Mouse (Mus musculus) heart, adult 8-10 months (tissue): ENCODE measurements at regions not wholly inside any gene's neighbourhood (a gene's known extent, or its start where the extent isn't known, plus 50 kb on each side); places are given as distances from the start of the nearest gene placed in this dataset.
"Not testable (repeated sequence)": the region's sequence is repeated elsewhere in the genome, so short reads cannot be mapped to it uniquely, and the experiment has no call there.

Experiments
- DNase-seq: peaks from one replicate; pipeline ENCODE4 v3.0.0; 2022; ENCODE audit warnings: low spot score

DNA sequence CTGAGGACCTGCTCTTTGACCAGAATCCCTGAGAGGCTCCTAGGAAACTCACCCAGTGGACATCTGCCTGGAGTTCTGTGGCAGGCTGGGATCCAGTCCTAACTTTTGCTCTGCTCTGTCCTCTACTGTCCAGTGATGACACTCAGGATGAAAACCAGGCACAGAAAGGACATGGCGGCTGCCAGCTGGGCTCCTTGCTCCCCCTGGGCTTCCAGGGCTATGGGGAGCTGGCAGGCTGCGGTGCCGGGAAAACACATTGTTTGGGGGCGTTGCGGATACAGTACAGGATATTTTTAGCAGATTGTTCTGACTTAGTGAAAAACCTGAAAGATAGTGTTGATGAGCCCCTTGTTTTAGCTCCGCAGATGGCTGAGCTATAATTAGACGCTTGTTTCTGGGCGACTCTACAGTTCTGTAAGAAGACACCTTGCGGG is 94.2 kb upstream of the Klf13 start:
- DNase-seq, result no peak

DNA sequence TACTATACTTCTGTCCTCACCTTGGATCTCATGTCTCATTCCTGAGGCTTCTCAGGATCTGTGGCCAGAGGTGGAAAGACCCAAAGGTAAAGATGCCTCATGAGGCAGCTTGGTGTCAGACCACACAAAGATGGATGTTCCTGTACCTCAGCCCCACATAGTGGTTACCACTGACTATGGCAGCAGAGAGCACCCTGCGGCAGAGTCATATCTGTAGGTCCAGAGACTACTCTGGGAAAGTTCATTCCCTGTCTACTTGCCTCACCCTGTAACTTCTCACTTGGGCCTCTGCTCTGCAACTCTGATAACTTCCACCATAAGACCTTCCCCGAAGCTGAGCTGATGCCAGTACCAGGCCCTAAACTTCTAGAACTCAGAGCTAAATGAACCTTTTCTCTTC is 91.9 kb upstream of the Klf13 start:
- no peak for DNase-seq

DNA sequence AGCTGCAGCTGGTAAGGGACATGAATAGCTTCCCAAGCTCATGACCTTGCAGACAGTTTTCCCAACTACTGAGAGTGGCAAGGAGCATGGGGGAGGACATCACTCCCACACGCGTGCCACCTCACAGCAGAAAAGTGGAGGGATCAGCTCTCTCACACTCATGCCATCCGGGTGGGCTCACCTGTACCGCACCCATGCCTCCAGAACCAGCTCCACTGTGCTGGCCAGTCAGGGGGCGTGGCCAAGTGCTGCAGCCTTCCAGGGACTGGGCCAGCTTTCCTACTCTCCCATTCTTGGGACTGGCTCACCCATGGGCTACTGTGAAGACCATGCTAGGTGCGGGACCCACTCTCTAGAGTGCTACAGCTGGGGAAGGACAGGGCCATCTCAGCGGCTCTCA is 88.4 kb upstream of the Klf13 start:
- DNase-seq, result no peak

DNA sequence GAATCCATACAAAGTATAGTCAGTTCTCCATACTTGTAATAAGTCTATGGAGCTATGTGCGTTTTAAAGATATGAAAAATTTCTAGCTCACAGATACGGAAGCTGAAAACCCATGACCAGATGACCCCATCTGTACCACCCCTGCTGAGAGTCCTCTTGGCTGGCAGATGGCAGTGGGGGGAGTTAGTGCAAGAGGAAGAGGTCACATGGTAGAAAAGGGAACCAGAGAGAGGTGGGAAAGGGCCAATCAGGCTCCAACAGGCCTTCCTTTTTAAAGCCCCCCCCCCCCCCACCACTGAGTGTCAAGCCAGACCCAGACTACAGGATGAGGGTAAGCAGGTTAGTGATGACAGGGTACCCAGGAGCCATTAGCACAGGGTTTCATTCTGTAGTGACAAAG is 86.4 kb upstream of the Klf13 start:
- DNase-seq, result no peak

DNA sequence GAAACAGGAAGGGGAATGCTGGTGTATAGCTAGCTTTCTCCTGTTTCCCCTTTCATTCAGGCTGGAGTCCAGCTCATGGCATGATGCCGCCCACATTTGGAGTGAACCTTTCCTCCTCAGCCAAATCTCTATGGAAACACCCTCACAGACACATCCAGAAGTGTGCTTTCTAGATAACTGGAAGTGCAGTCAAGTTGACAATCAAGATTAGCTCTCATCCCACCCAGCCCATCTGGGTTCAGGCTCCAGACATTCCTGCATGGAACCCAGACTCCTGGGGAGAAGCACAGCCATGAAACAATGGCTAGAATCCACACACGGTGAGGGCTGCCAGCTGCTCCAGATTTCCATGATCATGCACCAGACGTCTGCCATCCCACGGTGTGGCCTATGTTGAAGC is 85.5 kb upstream of the Klf13 start:
- no peak for DNase-seq

DNA sequence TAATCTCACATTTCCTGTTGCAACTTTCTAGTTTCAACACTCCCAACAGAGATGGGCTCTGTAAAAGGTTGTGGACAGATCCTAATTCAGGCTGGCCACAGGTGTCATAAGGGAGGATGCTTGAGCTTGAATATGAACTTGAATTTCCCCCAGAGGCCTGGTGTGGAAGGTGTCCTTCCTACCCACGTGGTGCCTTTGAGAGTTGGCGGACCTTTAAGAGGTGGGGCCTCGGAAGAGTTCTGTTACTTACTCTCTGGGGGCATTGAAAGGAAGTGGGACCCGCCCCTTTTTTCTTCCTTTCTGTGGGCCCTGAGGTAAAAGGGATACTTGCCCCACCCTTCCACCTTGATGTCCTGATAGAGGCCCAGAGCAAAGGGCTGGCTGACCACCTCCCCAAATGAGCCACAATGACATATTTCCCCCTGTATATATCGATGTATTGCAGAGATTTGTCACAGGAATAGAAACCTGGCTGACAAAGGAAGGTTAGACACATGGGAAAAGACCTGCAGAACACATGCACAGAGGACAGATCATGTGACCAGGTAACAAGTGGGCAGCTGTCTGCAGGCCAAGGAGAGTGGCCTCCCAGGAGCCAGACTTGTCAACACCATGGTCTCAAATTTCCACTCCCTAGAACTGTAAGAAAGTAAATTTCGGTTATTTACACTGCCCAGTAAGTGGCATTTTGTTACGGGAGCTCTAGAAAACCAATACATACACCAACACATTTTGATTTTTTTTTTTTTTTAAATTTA is 84.2 kb upstream of the Klf13 start:
- DNase-seq, result no peak

DNA sequence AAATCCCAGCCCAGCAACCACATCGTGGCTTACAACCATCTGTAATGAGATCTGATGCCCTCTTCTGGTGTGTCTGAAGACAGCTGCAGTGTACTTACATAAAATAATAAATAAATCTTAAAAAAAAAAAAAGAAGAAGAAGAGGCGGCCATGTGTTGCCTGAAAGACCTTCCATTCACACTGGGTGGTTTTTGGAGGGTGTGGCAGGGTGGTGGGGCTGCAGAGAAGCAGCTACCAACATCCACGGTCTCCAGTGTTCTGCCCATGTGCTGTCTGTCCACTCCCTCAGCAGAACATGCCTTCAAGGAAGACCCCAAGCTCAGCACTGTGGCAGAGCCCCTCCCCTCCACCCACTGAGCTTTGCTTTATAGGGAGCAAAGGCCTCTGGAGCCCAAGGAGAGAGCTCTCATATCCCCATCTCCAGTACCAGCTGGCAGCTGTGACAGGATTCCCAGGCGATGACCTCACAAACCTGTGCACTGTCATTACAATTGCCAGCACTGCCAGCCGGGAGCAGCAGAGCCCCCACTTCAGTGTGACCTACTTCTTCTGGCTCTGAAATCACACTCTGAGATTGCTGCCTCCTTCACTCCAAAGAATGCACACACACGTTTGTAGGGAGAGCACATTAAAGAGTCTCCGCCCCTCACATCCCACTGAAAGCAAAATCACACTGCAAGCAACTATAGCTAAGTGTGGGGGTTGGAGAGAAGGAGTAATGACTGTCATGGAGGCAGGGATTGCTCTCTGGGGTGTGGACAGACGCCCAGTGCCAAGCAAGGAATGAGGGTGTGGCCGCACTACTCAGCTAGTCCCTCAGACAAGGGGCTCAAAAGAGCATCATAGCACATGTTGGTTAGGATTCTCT is 82.8 kb upstream of the Klf13 start:
- DNase-seq, result no peak

DNA sequence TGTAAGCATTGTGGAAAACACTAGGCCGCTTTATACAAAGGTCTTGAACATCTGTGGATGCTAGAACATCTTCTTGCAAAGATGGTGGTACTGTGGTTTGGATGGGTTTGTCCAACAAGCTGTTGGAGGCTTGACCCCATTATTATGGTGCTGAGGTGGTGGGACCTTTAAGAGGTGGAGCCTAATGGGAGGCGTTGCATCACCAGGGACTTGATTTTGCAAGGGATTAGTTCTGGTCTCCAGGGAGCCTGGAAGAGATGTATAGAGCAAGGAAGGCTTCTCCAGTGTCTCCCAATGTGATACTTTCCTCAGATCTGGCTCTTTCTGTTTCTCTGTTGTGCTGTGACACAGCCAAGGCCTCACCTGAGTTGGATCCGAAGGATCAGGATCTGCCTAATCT is 79.4 kb upstream of the Klf13 start:
- no peak for DNase-seq

DNA sequence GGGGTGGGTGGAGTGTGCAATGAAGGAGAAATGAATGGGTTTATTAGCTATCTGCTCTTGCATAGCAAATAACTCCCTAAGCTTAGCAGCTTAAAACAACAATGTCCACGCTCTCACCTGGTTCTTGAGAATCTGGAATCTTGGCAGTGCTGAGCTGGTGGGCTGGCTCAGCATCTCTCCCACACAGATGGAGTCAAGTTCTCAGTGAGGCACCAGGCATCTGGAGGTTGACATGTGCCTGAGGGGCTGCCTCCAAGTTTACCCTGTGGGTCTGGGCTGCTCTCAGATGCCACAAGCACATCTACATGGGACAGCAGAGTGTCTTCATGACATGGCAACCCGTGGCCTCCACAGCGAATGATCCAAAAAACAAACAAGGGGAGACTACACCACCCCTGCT is 78.2 kb upstream of the Klf13 start:
- no peak for DNase-seq

DNA sequence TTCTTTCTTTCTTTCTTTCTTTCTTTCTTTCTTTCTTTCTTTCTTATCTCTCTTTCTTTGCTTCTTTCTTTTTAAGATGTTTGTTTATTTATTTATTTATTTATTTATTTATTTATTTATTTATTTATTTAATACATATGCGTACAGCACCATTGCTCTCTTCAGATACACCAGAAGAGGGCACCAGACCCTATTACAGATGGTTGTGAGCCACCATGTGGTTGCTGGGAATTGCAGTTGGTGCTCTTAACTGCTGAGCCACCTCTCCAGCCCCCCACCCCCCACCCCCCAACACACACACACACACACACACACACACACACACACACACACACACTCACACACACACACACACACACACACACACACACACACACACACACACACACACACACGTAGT is 76.4 kb upstream of the Klf13 start:
- not testable (repeated sequence) for DNase-seq

DNA sequence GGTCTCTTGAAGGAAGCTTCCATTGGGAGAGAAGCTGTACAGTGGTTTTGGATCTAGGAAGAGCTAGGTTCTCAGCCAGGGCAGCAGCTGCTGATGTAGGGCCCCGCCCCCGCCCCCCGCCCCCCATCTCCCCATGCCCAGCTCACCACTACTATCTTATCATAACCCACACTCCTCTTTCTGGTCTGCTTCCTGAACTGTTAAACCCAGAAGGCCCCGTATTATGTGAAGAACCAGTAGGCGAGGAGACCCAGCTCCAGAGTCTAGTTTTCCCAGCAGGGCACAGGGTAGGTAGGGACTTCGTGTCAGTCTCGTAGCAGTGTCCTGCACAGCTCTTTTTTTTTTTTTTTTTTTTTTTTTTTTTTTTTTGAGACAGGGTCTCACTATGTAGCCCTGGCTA is 75.5 kb upstream of the Klf13 start:
- no peak for DNase-seq

DNA sequence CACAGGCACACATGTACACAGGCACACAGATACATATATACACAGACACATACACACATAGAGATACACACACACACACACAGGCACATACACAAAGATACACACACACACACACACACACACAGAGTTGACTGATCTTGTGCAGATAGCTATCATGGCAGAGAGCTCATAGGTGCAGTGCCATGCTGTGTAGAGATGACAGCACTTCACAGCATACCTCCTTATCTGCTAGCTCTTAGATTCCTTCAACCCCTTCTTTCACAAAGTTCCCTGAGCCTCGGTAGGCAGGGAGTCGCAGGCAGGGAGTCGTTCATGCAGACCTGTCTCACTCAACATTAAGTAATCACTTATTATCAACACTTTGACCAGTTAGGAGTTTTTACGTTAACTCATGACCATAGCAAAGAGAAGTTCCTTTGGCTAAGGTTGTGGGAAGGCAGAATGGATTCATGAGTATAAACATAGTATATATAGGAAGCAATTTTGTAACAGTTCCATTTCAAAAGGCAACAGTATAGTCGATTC is 74.4 kb upstream of the Klf13 start:
- no peak for DNase-seq

DNA sequence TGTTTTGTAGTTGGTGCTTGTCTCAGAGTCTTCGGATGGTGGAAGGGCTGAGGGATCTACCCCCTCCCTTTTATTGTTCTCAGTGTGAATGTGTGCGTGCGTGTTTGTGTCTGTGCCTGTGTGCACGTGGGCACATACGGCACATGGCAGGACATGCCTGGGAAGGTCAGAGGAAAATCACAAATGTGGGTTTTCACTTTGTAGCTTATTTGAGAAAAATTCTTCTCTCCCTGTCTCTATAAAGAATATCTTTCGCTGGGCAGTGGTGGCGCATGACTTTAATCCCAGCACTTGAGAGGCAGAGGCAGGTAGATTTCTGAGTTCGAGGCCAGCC is 73.5 kb upstream of the Klf13 start:
- no peak for DNase-seq

DNA sequence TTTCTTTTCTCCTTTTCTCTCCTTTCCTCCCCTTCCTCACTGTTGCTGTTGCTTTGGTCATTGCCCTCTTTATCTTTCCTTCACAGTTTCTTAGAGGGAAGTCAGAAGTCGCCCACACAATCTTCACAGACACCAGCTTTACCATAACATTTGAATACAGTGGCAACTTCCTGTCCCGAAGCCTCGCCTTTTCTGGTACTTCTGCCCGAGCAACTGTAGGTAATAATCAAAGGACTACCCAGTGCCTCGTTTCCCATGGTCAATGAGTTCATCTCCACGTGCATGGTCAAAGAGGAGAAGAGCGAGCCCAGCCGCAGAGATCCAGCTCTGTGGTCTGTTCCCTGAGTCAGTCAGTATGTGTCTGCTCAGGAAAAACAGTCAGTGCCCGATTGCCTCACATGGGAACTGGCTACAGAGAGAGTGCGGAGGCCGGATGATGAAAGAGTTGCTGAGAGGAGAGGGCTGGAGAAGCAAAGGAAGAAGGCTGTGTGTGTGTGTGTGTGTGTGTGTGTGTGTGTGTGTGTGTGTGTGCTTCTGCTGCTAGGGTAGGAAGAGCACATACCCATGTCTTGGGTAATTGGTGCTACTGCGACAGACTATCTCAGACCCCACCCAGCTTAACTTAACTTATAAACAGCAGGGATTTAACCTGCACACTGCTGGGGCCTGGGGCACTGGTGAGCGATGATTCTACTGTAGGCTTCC is 73.0 kb upstream of the Klf13 start:
- DNase-seq, result no peak

DNA sequence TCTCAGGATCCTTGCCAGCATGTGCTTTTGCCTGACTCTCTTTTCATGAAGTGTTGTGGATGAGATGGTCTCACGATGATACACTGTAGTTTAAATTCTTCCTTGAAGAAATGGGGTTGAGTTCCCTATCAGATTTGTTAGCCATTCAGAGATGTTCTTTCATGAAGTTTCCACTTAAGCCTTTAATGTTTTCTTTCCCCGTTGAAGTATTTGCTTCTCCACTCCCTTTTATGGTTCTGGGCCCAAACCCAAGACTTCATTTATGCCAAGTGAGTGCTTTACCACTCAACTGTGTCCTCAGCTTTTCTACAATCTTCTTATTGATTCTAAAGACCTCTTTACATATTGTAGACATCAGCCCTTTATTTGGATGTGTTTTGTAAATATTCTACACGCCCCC is 71.9 kb upstream of the Klf13 start:
- DNase-seq, result no peak

DNA sequence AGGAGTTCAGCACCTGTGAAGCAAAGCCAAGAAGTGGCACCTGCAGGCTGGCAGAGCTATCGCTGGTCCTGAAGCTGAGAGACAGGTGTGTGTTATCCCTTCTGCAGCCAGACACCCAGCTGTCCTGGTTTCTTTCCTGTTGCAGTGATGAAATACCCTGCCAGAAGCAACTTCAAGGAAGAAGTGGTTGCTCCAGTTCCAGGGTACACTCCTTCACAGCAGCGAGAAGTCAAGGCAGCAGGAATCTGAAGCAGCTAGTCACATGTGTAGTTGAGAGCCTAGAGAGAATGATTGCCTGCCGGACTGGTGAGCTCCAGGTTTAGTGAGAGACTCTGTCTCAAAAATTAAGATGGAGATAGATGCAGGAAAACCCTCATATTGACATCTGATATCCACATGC is 69.1 kb upstream of the Klf13 start:
- DNase-seq, result no peak

DNA sequence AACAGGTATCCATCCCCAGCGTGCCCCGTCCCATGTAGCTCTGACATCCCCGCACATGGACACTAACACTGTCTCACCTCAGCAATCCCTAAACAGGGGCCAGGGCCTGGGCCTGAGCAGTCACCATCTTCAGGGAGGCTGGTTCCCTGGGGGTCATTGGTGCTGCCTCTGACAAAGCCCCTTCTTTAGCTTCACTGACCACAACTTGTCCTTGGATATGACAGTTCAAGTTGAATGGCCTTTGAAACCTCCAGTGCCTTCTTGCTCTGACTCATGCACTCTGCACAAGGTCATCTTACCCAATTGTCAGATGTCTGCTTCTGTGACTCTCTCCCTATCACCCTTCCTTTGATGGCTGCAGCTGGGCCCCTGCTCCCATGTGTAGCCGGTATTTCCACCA is 68.2 kb upstream of the Klf13 start:
- DNase-seq, result no peak

DNA sequence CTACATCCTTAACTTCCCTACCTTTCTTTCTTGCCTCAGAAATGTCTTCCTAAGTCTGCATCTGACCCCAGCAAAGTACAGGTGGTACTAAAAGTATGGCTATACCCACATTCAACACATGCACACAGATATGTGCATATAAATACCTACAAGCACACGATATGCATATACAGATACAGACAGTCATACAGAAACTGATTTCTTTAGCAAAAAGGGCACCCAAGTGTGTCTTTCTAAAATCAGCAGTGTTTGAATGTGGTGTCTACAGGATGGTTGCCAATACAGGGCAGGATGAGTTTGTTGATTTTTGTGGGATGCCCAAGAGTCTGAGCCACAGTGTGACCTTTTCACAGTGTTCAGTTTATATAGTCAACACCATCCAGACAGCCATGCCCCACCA is 67.0 kb upstream of the Klf13 start:
- DNase-seq, result no peak

DNA sequence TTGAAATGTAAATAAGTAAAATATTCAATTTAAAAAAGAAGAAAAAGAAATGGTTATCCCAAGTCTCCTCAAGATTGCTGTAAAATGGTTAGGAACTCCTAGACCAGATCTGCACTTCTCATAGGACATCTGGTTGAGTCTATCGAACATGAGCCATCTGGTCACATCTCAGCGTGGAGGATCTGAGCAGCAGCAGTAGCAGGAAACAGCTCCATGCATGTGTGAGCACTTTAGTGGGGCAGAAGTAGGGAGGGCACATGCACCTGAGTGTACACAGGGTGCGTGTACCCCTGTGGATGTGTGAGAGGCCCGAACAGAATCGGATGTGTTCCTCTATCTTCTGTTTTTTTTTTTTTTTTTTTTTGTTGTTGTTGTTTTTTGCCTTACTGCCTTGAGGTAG is 65.2 kb upstream of the Klf13 start:
- DNase-seq, result no peak

DNA sequence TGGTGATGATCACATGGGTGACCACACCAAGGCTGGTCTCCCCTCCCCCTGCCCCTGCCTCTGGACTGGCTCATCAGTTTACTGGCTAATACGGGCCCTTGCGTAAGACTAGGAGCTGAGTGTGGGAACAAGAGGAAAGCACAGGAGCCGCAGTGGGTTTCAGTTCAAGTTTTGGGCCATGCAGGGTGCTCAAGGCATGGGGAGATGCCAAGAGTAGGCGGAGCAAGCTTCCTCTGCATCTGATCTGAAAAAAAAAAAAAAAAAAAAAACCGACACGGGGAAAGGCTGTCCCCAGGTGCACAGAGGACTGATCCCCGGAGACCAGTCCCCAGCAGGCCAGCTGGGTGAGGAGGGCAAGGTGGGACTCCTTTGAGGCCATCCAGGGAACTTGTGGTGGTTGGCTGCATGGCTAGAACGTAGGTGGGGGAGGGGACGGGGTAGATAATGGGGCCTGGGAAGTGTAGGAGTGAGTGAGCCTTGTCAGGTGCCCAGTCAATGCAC is 62.9 kb upstream of the Klf13 start:
- DNase-seq, result peak; percentile 26

DNA sequence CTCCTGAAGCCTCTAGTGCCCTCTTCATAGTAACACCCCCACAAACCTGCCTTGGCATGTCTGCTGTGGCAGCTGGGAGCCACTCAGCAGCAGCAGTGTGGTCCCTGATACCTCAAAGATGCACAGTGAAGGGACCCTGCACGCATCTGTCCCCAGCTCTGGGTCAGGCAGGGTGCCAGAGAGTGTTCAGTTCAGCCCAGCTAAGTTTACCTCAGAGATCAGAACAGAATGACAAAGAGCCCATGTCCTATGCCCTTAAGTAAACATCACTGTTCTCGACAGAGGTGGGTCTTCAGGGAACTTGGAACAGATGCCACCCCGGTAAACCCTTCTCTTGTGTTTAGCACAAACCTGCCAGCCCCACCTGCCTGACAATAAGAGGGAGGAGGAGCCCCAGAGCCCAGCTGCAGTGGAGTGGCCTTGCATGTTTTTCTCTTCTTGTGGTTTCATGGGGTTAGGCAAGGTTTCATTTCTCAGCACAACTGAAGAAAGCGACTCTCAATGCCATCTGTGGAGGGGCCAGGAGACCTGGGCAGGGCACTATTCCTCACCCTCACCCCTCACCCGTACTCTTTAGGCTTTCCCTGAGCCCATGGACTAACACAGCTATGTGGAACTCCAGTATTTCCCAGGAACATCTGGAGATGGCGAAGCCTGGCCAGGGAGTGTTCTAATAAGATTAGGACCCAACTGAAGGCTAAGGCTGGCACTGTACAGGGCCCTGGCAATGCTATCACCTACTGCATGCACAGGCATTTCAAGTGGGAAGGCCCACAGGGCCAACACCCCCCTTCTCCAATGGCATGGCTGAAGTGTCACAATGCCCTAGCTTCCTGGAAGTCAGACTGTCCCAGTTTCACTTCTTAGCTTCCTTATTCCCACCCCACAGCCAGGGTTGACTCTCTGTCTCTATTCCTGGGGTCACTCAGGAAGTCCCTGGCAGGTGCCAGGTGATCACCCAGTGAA is 60.6 kb upstream of the Klf13 start:
- peak; percentile 31 for DNase-seq
